Mouse (Mus musculus) hematopoietic stem cell, adult 5-6 weeks (primary cell): Measurements from ENCODE around the gene Magea2. TPM values are rescaled to one million over a fixed set of nuclear protein-coding genes. Genes with fewer than 3 reads are reported as not detected.
"Not testable (repeated sequence)": the region's sequence is repeated elsewhere in the genome, so short reads cannot be mapped to it uniquely, and the experiment has no call there.

Source experiments
- ATAC-seq, 2 experiments: fragments of 125-278 bp in 1 of 2; replicated peaks in 1 of 2; 2 replicates each; pipeline ENCODE4 v1.8.0; 2016 to 2017; ENCODE audit warnings: inconsistent platforms in 2 of 2, mild to moderate bottlenecking in 2 of 2, moderate number of reproducible peaks in 2 of 2, low read depth in 1 of 2, moderate TSS enrichment in 1 of 2; ENCODE audit not compliant: low FRiP score in 2 of 2, poor library complexity in 2 of 2, severe bottlenecking in 2 of 2, insufficient read depth in 1 of 2, low TSS enrichment in 1 of 2
- total RNA-seq: library from RNA; stranded (forward); fragments of 172-1452, 232-1000 nt; gene quantifications from 2 replicates; pipeline ENCODE4 v1.2.3, GENCODE M21; 2017

Gene Magea2
- total RNA-seq: not detected in 2 replicates

GRCm38 (mm10) chrX:155093566-155093965 lies at the start of gene Magea2:
Magea2 (minus strand) TSS chrX:155093666.
- not testable (repeated sequence) for ATAC-seq

- not testable (repeated sequence) for ATAC-seq
Measured at GRCm38 (mm10) chrX:155128312-155128711, 34.8 kb upstream of the Magea2 start, which contains the start of gene Cldn34b2. Cldn34b2 (minus strand) TSS chrX:155128412.

GRCm38 (mm10) chrX:155098024-155098423 lies 4.6 kb upstream of the Magea2 start:
- ATAC-seq: no peak

GRCm38 (mm10) chrX:155089693-155090092 lies 3.8 kb downstream of the Magea2 start, which contains the start of gene Magea1:
Magea1 (minus strand) TSS chrX:155089793.
- ATAC-seq: not testable (repeated sequence)

GRCm38 (mm10) chrX:155063045-155063444 lies 30.4 kb downstream of the Magea2 start, which contains the start of gene Magea5:
Magea5 (minus strand) TSS chrX:155063145.
- not testable (repeated sequence) for ATAC-seq

- ATAC-seq: not testable (repeated sequence)
Measured at GRCm38 (mm10) chrX:154995750-154996149, 97.7 kb downstream of the Magea2 start, which contains the start of gene Magea8. Magea8 (minus strand) TSS chrX:154995850.

Other genes with a start within 250 kb of the Magea2 start
- not detected in 2 replicates for gene Cldn34b1, start 203.4 kb downstream of the Magea2 start, total RNA-seq
- not detected in 2 replicates for gene Magea6, start 157.7 kb downstream of the Magea2 start, total RNA-seq
- gene Magea3, start 144.2 kb downstream of the Magea2 start, total RNA-seq: not detected in 2 replicates
- not detected in 2 replicates for gene Magea8, start 97.8 kb downstream of the Magea2 start, total RNA-seq
- not detected in 2 replicates for gene Magea5, start 30.5 kb downstream of the Magea2 start, total RNA-seq
- gene Magea1, start 3.9 kb downstream of the Magea2 start, total RNA-seq: not detected in 2 replicates
- gene Cldn34b2, start 34.7 kb upstream of the Magea2 start, total RNA-seq: not detected in 2 replicates
- 128 and 184 TPM in 2 replicates for gene Sat1, start 122.8 kb upstream of the Magea2 start, total RNA-seq
- 32.4 and 40.9 TPM in 2 replicates for gene Acot9, start 168.8 kb upstream of the Magea2 start, total RNA-seq
- 41.3 and 94.8 TPM in 2 replicates for gene Prdx4, start 247.1 kb upstream of the Magea2 start, total RNA-seq